Mouse (Mus musculus) heart, adult 2 months (tissue): Measurements from ENCODE around the gene Plce1.

Experiments used
- EP300 ChIP-seq: fragments of 200-500 bp; IDR thresholded peaks from 2 replicates; pipeline ENCODE4 v1.6.1; 2011; ENCODE audit warnings: low read depth, low read length, control low read depth; ENCODE audit not compliant: insufficient read depth
- POLR2A ChIP-seq: fragments of 200-500 bp; IDR thresholded peaks from 2 replicates; pipeline ENCODE4 v1.6.1; 2011; ENCODE audit warnings: mild to moderate bottlenecking, low read depth, low read length, control low read depth; ENCODE audit not compliant: insufficient read depth

- TF ChIP-seq EP300 (no peak), POLR2A (no peak)
These were observed 339.4 kb downstream of the Plce1 start for GRCm38 (mm10) chr19:38820186-38820804.
